Comparison of ENCODE assay signal across 13 mouse cellular contexts in genomic region chr7:82748812-82749211, GRCm38 (mm10).
DNase-seq lines count a peak whose midpoint lies in the region; ATAC-seq lines count a peak whose summit lies in the region.
"Had no signal": no experiment of that assay in that cellular context is flagged by ENCODE, and none has a peak within 500 bp of the region (broad histone marks: within the 10 kb centered on the region; RNA-seq: fewer than 3 reads in every experiment).

No protein-coding gene starts in this region.

- WGBS in kidney, embryonic 14.5 days = 61% methylated on average over 2 of the region's 2 CpGs
- WGBS in embryonic facial prominence, embryonic 10.5 days = 37% methylated on average over 2 of the region's 2 CpGs
- WGBS in limb, embryonic 10.5 days = 43% methylated on average over 2 of the region's 2 CpGs

- ATAC-seq in kidney, embryonic 14.5 days (ENCODE audit: low FRiP score, low TSS enrichment) = 0 out of 2 replicates have a peak, but pooled peaks have one; percentile 39
- no peak for ATAC-seq in activated CD4-positive, CD25-positive, alpha-beta regulatory T cell, adult 4 months
- ATAC-seq: Patski had no signal

- peak; percentile 63 for DNase-seq in embryo, embryonic 10 days (ENCODE audit: low spot score)
- DNase-seq in embryo, embryonic 11 days = no peak
- DNase-seq in kidney, postnatal 25 days = no peak
- peak; percentile 61 for DNase-seq in embryonic facial prominence, embryonic 10.5 days (ENCODE audit: low spot score)
- DNase-seq in limb, embryonic 10.5 days (ENCODE audit: low spot score) = no peak
- DNase-seq in layer of hippocampus, postnatal 10 days (ENCODE audit: low spot score in 2 of 2) = no peak
- DNase-seq: cerebellum, adult 11 months; heart, postnatal 4 days had no signal

- no peaks in the 10 kb centered on the region for H3K36me3 ChIP-seq in kidney, embryonic 14.5 days (ENCODE audit: control insufficient read depth, insufficient read depth, low read length)
- H3K36me3 ChIP-seq in embryonic facial prominence, embryonic 10.5 days (replicated peaks) = peaks cover 26% of the 10 kb centered on the region
- H3K36me3 ChIP-seq in limb, embryonic 10.5 days = peaks cover 26% of the 10 kb centered on the region

- no peaks in the 10 kb centered on the region for H3K9me3 ChIP-seq in kidney, embryonic 14.5 days (ENCODE audit: control insufficient read depth, low read length)
- no peaks in the 10 kb centered on the region for H3K9me3 ChIP-seq in embryonic facial prominence, embryonic 10.5 days
- H3K9me3 ChIP-seq in limb, embryonic 10.5 days (replicated peaks) = no peaks in the 10 kb centered on the region
- H3K9me3 ChIP-seq: midbrain, embryonic 10.5 days; neural tube, embryonic 15.5 days had no signal

- H3K4me3 ChIP-seq in kidney, embryonic 14.5 days (ENCODE audit: low read length) = no peak overlapping the region
- H3K4me3 ChIP-seq in embryonic facial prominence, embryonic 10.5 days = no peak overlapping the region
- H3K4me3 ChIP-seq in limb, embryonic 10.5 days = no peak overlapping the region
- H3K4me3 ChIP-seq: midbrain, embryonic 10.5 days; neural tube, embryonic 15.5 days had no signal

- H3K4me2 ChIP-seq in kidney, embryonic 14.5 days (replicated peaks; ENCODE audit: low read depth, low read length) = no peak overlapping the region
- H3K4me2 ChIP-seq: neural tube, embryonic 15.5 days had no signal

- H3K4me1 ChIP-seq in kidney, embryonic 14.5 days (ENCODE audit: control insufficient read depth, insufficient read depth, low read length) = peaks cover 10% of the 10 kb centered on the region; the same call in 1 of the 2 replicates
- H3K4me1 ChIP-seq in embryonic facial prominence, embryonic 10.5 days = peaks cover 50% of the 10 kb centered on the region
- peaks cover 32% of the 10 kb centered on the region for H3K4me1 ChIP-seq in limb, embryonic 10.5 days

- no peak overlapping the region for H3K9ac ChIP-seq in kidney, embryonic 14.5 days (ENCODE audit: low read depth, low read length)
- H3K9ac ChIP-seq: neural tube, embryonic 15.5 days had no signal

- H3K27me3 ChIP-seq in kidney, embryonic 14.5 days (ENCODE audit: control insufficient read depth, insufficient read depth, low read length) = no peaks in the 10 kb centered on the region
- no peaks in the 10 kb centered on the region for H3K27me3 ChIP-seq in embryonic facial prominence, embryonic 10.5 days (replicated peaks; ENCODE audit: low read depth, poor library complexity, severe bottlenecking)
- no peaks in the 10 kb centered on the region for H3K27me3 ChIP-seq in limb, embryonic 10.5 days (ENCODE audit: low read depth, poor library complexity, severe bottlenecking)
- H3K27me3 ChIP-seq: neural tube, embryonic 15.5 days; Patski had no signal

- H3K27ac ChIP-seq in kidney, embryonic 14.5 days (ENCODE audit: low read depth, low read length) = no peak overlapping the region
- H3K27ac ChIP-seq in embryonic facial prominence, embryonic 10.5 days (replicated peaks) = peak overlapping the region; percentile 73
- H3K27ac ChIP-seq in limb, embryonic 10.5 days = peak overlapping the region; percentile 66; the same call in 1 of the 2 replicates
- H3K27ac ChIP-seq: midbrain, embryonic 10.5 days; neural tube, embryonic 15.5 days had no signal

Comparison
In these comparisons a context has a peak if more than half of its experiments do, and no peak if none do; other contexts are left out.
1. DNase-seq: peak in embryo, embryonic 10 days (single experiment) and embryonic facial prominence, embryonic 10.5 days (single experiment); none in embryo, embryonic 11 days (single experiment), kidney, postnatal 25 days (0 of 2), limb, embryonic 10.5 days (single experiment) and layer of hippocampus, postnatal 10 days (0 of 2).